Mouse (Mus musculus): ENCODE data around the gene Snca.
A peak's percentile ranks its signal among the peaks of the same experiment; 100 is the strongest.

Snca gene

DNA sequence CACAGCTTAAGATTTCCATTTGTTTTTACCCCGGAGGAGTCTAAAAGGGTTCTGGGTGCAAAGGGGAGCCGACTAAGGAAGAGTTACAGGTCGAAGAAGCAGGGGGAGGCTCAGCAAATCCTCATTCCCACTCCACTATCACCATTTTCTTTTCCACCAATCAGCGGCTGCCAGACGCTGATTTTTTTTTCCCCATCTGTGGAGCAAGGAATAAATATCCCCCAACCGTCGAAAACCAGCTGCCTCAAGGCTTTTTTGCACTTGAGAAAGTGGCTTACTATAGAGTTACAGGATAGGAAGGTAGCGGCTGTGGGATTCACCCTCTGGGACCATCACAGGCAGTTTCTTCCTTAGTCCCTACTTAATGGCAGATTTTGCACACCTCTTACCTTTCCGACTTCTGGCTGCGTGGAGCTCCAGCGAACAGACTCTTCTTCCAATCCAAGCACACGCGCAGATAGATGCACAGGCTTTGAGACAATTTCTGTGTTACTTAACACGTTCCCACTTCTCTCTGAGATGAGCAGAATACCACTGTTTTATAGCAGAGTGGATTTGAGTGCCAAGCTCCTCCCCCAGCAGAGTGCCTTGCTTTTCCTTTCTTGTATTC, at the start of gene Snca:
Snca (minus strand) TSS at position 574 of the 610 bp plus-strand sequence.
- DNase-seq = peak; percentile 16

- DNase-seq = no peak
Observed at GRCm38 (mm10) chr6:60870126-60870525, 40.5 kb upstream of the Snca start.

DNA sequence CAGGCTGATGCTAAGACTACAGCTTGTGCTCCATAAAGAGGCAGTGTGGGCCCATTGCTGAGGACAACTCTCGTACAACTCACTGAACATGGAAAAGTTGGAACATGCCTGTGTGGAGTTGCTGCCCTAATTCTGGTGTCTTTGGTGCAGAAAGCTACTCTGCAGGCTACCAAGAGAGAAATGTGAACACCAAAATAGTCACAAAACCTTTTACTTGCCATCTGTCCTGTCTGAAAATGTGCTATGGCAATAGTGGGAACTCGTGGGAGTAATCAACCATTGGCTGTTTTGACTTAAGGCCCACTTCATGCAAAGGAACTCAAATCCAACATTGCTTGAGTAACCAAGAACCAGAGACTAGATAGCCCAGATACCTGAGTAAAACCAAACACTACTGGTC, 26.9 kb upstream of the Snca start:
- DNase-seq = no peak

- no peak for DNase-seq
Observed at GRCm38 (mm10) chr6:60851690-60852089, 22.0 kb upstream of the Snca start.

DNA sequence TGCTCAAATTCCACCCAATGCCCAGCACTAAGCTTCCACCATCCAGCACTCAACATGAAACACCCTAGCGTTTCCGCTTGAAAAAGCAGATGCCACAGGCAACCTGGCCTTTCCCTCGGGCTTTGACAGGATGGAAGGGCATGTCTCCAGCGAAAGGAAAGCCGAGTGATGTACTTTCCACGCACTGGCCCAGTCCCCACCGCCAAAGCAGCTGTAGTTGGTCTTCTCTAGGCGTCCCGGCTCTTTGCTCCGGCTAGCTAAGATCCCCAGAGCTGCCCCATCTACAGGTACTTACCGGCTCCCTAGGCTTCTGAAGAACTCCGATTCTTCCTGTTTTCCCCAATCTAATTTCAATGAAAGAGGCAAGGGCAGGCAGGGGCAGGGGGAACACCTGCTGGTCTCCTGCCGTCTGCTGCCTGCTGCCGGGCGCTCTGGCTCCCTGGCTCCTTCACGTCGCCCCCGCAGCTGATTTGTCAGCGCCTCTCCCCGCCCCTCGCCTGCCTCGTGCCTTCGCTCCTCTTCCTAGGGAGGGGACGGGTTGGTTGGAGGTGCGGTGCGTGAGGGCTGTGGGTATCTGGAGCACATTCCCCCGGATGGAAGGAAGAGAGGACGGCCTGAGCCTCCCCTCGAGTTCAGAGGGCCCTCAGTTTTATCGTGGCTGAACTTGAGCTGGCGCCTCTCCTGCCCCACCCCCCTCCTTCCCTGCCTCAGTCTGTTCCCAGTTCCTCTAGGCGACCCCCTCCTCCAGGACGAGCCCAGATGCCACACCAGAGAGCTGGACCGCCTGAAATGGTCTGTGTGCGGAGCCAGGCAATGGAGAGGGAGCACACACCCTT, 1.0 kb downstream of the Snca start:
- peak; percentile 54 for DNase-seq

- no peak for DNase-seq
Observed at GRCm38 (mm10) chr6:60828047-60828428, 1.6 kb downstream of the Snca start.

- no peak for DNase-seq
Observed at GRCm38 (mm10) chr6:60827290-60827689, 2.4 kb downstream of the Snca start.

DNA sequence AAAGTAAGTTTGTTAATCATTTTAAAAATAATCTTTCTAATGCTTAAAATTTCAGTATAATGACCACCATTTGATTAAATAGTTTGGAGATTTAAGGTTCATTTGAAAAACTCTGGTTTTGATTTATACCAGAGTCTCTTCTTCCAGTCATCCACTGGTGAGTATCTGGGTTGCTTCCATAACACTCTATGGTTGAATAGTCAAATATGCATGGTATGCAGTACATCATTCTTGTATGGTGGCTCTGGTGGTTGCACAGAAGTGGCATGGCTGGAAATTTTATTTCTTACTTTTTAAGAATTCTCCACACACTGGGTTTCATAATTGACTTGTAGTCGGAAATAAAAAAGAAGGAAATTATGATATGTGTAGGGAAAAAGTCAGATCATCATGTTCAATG, 10.4 kb downstream of the Snca start:
- DNase-seq = no peak

DNA sequence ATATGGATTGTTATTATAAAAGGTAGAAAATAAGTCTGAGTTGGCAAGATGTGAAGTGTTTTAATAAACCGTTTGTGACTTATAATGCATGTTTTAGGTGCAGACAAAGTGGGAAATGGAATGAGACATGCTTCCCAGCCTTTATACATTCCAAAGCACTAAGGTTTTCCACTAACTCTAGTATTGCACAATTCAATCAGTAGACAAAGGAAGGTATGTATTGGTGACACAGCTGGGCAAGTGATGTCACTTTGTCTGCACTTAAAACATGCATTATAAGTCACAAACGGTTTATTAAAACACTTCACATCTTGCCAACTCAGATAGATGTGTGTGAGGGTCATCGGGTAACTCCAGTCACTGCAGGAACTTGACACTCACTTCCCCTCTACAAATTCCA, 16.1 kb downstream of the Snca start:
- DNase-seq = no peak

- no peak for DNase-seq
Observed at GRCm38 (mm10) chr6:60798266-60798665, 31.4 kb downstream of the Snca start.

DNA sequence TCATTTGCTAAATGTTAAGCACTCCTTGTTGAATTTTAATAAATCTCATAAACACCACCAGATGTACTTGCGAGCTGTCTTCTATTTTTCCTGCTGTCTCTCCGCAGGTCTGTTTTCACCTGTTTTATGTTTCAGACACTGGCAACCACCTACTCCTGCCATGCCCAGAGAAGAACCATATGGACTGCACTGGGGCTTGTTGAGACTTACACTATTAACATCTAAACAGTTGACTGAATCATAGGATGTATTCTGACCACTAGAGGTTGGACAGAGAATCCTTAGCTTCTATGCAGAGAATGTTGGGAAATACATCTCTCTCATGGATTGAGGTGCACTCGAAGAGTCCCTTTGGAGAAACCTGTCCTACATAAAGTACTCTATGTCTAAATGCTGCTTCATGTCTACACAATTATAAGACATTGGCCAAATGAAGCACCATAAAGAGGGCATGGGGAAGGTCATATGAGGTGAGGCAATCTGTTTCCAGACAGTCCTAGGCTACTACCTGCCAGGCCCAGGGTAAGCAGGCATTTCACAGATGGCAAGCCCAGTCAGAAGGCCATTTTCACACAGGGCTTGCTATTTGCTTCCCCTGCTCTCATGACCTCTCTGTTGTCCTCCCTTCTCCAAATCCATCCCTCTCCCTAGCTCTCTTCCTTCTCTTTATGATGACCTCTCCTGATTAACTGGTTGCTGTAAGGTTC, 35.8 kb downstream of the Snca start:
- no peak for DNase-seq

DNA sequence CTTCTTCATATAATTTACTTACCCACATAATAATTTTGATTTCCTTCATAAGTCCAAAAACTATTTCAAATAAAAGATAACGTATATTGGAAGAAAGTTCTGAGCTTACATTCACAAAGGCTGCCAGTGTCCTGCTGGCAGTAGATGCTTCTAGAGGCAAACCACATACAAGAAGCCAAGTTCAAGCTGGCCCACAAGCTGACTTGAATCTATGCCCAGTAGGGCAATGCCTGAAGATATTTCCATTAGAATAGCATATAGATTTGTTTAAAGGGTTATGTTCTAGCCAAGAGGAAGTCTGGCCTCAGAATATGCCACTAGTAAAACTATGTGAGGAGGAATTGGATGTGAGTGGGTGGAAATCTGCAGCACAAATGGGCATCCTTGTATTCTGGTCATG, 42.7 kb downstream of the Snca start:
- no peak for DNase-seq

DNA sequence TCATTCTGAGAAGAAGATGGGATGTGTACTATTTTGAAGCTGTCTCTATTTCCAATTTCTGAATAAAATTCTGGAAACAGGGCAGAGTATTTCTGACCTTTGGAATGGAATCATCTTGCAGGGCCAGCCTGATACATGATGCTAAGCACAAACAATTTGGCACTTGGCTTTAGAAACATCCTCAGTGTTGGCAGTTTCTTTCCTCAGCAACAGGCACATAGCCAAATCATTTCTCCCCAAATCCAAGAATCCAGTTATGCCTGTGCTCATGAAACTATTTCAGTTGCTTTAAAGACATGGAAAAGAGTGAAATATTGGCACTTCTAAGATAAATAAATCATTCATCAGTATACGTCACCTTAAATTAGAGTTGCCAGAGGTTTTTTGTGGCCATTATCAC, 57.8 kb downstream of the Snca start:
- no peak for DNase-seq

DNA sequence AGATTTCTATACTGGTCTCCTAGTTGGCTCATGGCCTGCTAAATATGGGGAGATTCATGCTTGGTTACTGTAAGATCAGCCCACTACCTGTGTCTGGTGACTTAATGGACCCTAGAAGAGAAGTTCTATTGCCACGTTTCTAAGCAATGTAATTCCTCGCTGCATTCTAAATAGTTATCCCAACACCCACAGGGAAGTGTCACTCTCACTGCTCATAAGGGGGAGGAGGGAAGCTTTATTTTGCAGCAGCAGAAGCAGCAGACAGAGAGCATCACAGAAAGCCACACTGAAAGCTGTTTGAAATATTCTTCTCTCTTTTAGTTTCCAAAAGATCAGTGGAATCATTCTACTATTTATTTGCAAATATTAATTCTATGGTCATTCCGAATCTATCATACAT, 64.0 kb downstream of the Snca start:
- DNase-seq = no peak

GRCm38 (mm10) chr6:60762864-60763263, 66.8 kb downstream of the Snca start:
- DNase-seq = no peak

DNA sequence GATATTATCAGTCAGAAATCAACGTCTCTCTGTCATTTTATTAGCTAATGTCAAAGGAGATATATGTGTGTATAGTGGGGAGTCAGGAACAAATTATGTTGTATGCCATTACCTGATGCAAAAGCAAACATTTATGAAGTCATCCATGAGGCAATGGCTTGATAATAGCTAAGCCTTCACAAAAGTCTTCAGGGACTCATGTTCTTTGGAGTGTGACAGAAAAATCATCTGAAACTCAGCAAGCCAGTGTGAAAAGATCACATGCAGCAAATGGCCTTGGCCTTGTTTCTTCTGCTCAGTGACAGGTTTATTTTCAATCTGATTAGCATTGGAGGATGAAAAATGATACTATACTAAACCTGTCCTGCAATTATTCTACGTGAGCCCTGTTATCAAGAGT, 67.9 kb downstream of the Snca start:
- no peak for DNase-seq

DNA sequence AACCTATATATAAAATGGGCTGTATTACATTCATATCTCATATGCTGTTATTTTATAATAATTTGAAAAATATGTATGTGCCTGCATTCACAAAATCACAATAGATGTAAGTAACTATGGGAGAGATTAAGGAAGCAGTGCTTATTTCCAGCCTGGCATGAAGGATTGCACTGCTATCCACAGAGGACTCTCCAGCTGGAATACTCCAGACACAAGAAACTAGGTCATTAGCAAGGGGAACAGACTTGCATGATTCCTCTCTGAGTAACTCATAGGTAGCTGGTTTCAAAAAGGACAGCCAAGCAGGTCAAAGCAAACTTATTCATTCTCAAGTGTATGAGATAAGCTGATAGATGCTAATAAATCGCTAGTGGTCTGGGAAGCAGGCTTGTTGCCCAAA, 74.7 kb downstream of the Snca start:
- DNase-seq = no peak

DNA sequence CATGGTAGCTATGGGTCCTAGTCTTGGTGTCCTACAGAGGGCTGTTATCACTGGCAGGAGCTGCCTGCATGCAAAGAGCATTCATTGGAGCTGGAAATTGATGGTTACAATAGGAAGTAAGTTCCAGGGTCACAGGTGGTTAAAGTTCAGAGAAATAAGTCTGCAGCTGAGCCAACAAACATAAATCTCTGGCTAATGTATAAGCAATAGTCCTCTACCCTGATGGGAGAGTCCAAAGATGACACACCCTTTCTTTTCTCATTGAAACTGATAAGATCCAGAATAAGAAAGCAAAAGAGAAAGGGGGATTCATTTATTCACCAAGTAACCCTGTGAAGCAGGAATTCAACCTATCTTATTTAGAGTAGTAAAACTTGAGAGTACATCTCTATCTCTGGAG, 83.7 kb downstream of the Snca start:
- DNase-seq = no peak

- DNase-seq = no peak
Observed at GRCm38 (mm10) chr6:60741427-60742071, 88.1 kb downstream of the Snca start.

DNA sequence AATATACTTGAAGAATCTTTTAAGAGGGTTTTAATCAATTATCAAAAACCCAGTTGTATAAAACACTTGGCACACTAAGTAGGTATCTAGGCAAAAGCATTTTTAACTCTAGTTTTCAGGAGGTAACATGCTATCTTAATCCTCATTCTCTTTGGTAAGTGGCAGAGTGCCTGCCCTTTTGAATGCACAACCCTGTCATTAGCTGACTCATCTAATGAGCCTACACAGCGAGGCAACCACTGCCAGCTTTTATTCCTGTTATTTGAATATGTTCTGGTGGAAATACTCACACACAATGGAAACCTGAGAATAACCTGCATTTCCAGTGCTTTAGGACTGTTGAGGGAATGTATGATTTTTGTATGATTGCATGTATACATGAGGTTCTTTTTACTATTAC, 89.9 kb downstream of the Snca start:
- no peak for DNase-seq

- no peak for DNase-seq
Observed at GRCm38 (mm10) chr6:60731164-60731563, 98.5 kb downstream of the Snca start.

DNA sequence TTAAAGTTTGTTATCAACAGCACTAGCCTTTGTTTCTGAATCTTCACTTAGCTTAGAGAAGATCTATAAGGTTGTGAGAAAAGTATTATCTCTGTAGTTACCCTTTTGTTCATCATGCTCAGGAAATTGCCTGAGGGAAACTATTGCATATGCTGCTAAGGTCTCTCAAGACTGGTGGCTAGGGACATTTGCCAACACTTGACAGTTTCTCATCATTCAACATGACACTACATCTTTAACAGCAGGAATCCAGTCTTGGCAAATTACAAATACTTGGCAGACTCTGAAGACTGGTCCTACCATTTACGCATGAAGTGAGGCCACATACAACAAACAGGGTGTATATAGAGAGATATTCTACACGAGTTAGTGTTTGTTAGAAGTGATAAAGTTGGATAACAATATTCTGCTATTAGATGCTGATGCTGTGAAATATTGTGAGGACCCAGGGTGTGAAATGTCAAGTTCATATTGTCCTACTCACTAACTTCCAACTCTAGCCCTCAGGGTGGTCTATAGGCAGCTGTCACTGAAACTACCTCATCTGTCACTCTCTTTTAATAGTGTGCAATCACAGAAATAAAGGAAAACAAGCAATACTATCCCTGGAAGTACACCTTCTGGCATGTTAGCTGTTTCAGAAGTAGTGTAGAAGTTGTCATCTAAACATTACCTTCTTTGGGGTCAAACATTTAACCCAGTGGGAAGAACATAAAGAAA, 105.4 kb downstream of the Snca start:
- DNase-seq = no peak

- no peak for DNase-seq
Observed at GRCm38 (mm10) chr6:60717566-60717965, 112.1 kb downstream of the Snca start.
